Mouse (Mus musculus) liver, adult 2 months (tissue): ENCODE results near the gene Nacad. TPM values are rescaled to one million over a fixed set of nuclear protein-coding genes. Genes with fewer than 3 reads are reported as not detected.

Experiments used
- DNase-seq: peaks from one replicate; pipeline ENCODE4 v3.0.0-alpha.2; 2011; ENCODE audit warnings: low read depth, low spot score; ENCODE audit errors: extremely low read depth
- H3K27ac ChIP-seq: fragments of 200-500 bp; replicated peaks from 2 replicates; pipeline ENCODE4 v1.5.1; 2012; ENCODE audit warnings: low read depth, mild to moderate bottlenecking, control low read depth, inconsistent platforms, low read length; ENCODE audit not compliant: insufficient read depth
- H3K27me3 ChIP-seq: fragments of 200-500 bp; 2 replicates; pipeline ENCODE4 v1.6.1; 2012; ENCODE audit warnings: mild to moderate bottlenecking, moderate library complexity, low read length, inconsistent platforms; ENCODE audit not compliant: control insufficient read depth, insufficient read depth
- H3K36me3 ChIP-seq: fragments of 200-500 bp; 2 replicates; pipeline ENCODE4 v1.6.1; 2012; ENCODE audit warnings: low read length, inconsistent platforms; ENCODE audit not compliant: control insufficient read depth, insufficient read depth
- H3K4me1 ChIP-seq: fragments of 200-500 bp; 2 replicates; pipeline ENCODE4 v1.6.1; 2011; ENCODE audit warnings: low read length; ENCODE audit not compliant: control insufficient read depth, insufficient read depth
- H3K4me3 ChIP-seq: fragments of 200-500 bp; 2 replicates; pipeline ENCODE4 v1.5.1; 2011; ENCODE audit warnings: low read depth, mild to moderate bottlenecking, control low read depth, low read length, moderate library complexity; ENCODE audit not compliant: insufficient read depth
- H3K79me2 ChIP-seq: fragments of 200-500 bp; 2 replicates; pipeline ENCODE4 v1.6.1; 2012; ENCODE audit warnings: inconsistent platforms, mild to moderate bottlenecking, low read length, moderate library complexity; ENCODE audit not compliant: control insufficient read depth, insufficient read depth
- H3K9ac ChIP-seq: fragments of 200-500 bp; 2 replicates; pipeline ENCODE4 v1.6.1; 2012; ENCODE audit warnings: low read depth, mild to moderate bottlenecking, control low read depth, inconsistent platforms, low read length
- CTCF ChIP-seq: fragments of 200-500 bp; IDR thresholded peaks from 2 replicates; pipeline ENCODE4 v1.5.1; 2011; ENCODE audit warnings: low read depth, low read length, control low read depth
- POLR2A ChIP-seq: fragments of 200-500 bp; IDR thresholded peaks from 2 replicates; pipeline ENCODE4 v1.6.1; 2011; ENCODE audit warnings: low read length, control low read depth; ENCODE audit not compliant: insufficient read depth; ENCODE audit errors: extremely low read depth
- WGBS: fragments of 180-500 bp; shearing (Covaris S2); methylation state at CpG from one replicate; pipeline ENCODE4 v1.1.7; 2018; 5-methylcytosine and 5-hydroxymethylcytosine counted together
- polyA plus RNA-seq: library from polyadenylated mRNA; depleted of rRNA; stranded (reverse); fragments of >200 nt; gene quantifications from 2 replicates; pipeline ENCODE4 v1.2.3, GENCODE M21; 2012
- total RNA-seq: library from RNA; depleted of rRNA; stranded (reverse); fragments of >200 nt; gene quantifications from 2 replicates; pipeline ENCODE4 v1.2.3, GENCODE M21; 2014

Nacad gene
- total and polyA plus RNA-seq, 2 experiments: under 0.01 to 0.02 TPM

GRCm38 (mm10) chr11:6615250-6616205, 9.7 kb upstream of the Nacad start:
- H3K4me3 ChIP-seq: no peak overlapping the region
- DNase-seq: peak; percentile 67
- no peaks in the 10 kb centered on the region for H3K79me2 ChIP-seq
- TF ChIP-seq CTCF (no peak), POLR2A (no peak)
- H3K36me3 ChIP-seq: peaks cover 53% of the 10 kb centered on the region
- no peak overlapping the region for H3K27ac ChIP-seq
- 78% methylated on average over 12 of the region's 12 CpGs for WGBS
- no peaks in the 10 kb centered on the region for H3K4me1 ChIP-seq
- no peaks in the 10 kb centered on the region for H3K27me3 ChIP-seq
- H3K9ac ChIP-seq: no peak overlapping the region

DNA sequence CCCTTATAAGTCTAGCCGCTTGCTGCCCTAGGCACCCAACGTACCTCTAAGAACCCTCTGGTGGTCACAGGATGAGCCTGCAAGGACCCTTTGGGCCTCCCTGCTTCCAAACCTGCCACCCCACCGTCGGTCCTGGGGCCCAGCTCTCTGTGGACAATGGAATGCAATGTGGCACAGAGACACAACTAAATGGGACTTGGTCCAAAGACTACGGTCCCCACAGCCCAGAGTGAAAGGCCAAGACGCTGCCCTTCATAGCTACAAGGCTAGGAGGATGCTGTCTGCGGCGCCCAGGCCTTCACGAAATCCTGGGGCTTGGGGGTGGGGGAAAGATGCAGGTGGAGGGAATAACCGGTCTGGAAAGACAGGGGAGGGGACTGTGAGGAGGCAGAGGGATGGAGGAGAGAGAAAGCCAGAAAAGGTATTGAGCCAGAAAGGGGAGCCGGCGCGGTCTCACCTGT, 802 bp downstream of the Nacad start:
- Histone ChIP-seq H3K27ac (no peak overlapping the region), H3K4me1 (no peaks in the 10 kb centered on the region; the same call in 1 of the 2 replicates), H3K4me3 (peak overlapping the region; percentile 28; the same call in 1 of the 2 replicates), H3K9ac (no peak overlapping the region), H3K36me3 (no peaks in the 10 kb centered on the region), H3K27me3 (peaks cover 7% of the 10 kb centered on the region), H3K79me2 (no peaks in the 10 kb centered on the region)
- no peak for DNase-seq
- TF ChIP-seq POLR2A: no peak
- TF ChIP-seq CTCF: no peak
- 24% methylated on average over 13 of the region's 13 CpGs for WGBS

DNA sequence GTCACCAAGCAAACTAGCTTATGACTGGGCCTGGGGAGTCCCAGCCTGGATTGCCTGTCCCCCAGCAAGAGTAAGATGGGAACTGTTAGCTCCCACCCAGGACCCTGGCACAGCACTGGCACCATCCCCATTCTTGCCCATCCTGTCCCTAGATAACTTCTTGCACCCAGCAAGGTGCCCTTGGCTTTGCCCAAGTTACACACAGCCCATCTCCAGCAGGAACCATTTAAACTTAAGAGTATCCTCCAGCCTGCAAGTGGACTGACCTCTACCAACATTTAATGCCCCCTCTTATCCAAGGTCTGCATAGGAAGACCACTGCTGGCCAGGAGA, 1.3 kb downstream of the Nacad start:
- H3K79me2 ChIP-seq: no peaks in the 10 kb centered on the region
- no peak for TF ChIP-seq CTCF
- H3K27me3 ChIP-seq: peaks cover 7% of the 10 kb centered on the region
- no peaks in the 10 kb centered on the region; the same call in 1 of the 2 replicates for H3K4me1 ChIP-seq
- DNase-seq: no peak
- H3K27ac ChIP-seq: no peak overlapping the region
- H3K4me3 ChIP-seq: no peak overlapping the region
- no peak overlapping the region for H3K9ac ChIP-seq
- no peaks in the 10 kb centered on the region for H3K36me3 ChIP-seq

- Histone ChIP-seq H3K4me1 (no peaks in the 10 kb centered on the region; the same call in 1 of the 2 replicates), H3K9ac (no peak overlapping the region), H3K36me3 (no peaks in the 10 kb centered on the region), H3K27me3 (peaks cover 7% of the 10 kb centered on the region), H3K27ac (no peak overlapping the region), H3K4me3 (no peak overlapping the region), H3K79me2 (no peaks in the 10 kb centered on the region)
- no peak for DNase-seq
- TF ChIP-seq CTCF: no peak
- TF ChIP-seq POLR2A: no peak
- WGBS: 30% methylated on average over 12 of the region's 12 CpGs
These were observed 1.8 kb downstream of the Nacad start for GRCm38 (mm10) chr11:6603887-6604603.

DNA sequence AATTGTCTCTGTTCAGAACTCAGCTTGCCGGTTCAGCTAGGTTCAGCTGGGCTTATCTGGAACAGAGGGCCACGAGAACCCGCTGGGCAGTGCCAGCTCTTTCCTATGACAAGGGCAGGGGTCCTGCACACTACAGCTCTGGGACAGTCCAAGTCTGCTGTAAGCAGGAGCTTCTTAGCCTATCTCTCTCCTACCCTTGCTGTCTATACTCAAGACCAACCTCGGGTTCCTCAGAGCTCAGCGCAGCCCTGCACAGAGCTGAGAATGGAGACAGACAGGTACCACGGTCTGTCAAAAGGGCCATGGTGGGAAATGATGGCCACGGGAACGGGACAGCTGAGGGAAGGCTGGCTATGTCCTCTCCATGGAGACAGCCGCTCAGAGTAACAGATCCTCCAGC, 2.6 kb downstream of the Nacad start:
- Histone ChIP-seq H3K4me3 (no peak overlapping the region), H3K27ac (no peak overlapping the region), H3K79me2 (no peaks in the 10 kb centered on the region), H3K4me1 (no peaks in the 10 kb centered on the region; the same call in 1 of the 2 replicates), H3K27me3 (peaks cover 7% of the 10 kb centered on the region), H3K36me3 (no peaks in the 10 kb centered on the region), H3K9ac (no peak overlapping the region)
- DNase-seq: no peak
- TF ChIP-seq CTCF (no peak), POLR2A (no peak)
- WGBS: 75% methylated on average over 9 of the region's 9 CpGs
